Mouse (Mus musculus): ENCODE data around the gene Rnd3.

Gene Rnd3

GRCm38 (mm10) chr2:51128090-51128489 is 20.8 kb downstream of the Rnd3 start:
- DNase-seq (ENCODE audit: low read depth, low spot score) = no peak

- no peak for DNase-seq (ENCODE audit: low read depth, low spot score)
These were observed 38.6 kb downstream of the Rnd3 start for GRCm38 (mm10) chr2:51110271-51110670.

GRCm38 (mm10) chr2:51108631-51109030 is 40.3 kb downstream of the Rnd3 start:
- no peak for DNase-seq (ENCODE audit: low read depth, low spot score)

GRCm38 (mm10) chr2:51101187-51101586 is 47.7 kb downstream of the Rnd3 start:
- no peak for DNase-seq (ENCODE audit: low read depth, low spot score)

- DNase-seq (ENCODE audit: low read depth, low spot score) = no peak
These were observed 48.9 kb downstream of the Rnd3 start for GRCm38 (mm10) chr2:51099987-51100386.

GRCm38 (mm10) chr2:51099240-51099639 is 49.7 kb downstream of the Rnd3 start:
- DNase-seq (ENCODE audit: low read depth, low spot score) = no peak

GRCm38 (mm10) chr2:51090688-51091087 is 58.2 kb downstream of the Rnd3 start:
- DNase-seq (ENCODE audit: low read depth, low spot score) = no peak

- DNase-seq (ENCODE audit: low read depth, low spot score) = no peak
These were observed 58.9 kb downstream of the Rnd3 start for GRCm38 (mm10) chr2:51090049-51090448.

GRCm38 (mm10) chr2:51088843-51089573 is 59.9 kb downstream of the Rnd3 start:
- DNase-seq (ENCODE audit: low read depth, low spot score) = no peak

- no peak for DNase-seq (ENCODE audit: low read depth, low spot score)
These were observed 60.8 kb downstream of the Rnd3 start for GRCm38 (mm10) chr2:51088123-51088453.

GRCm38 (mm10) chr2:51087307-51088122 is 61.4 kb downstream of the Rnd3 start:
- DNase-seq (ENCODE audit: low read depth, low spot score) = peak; percentile 63

- peak; percentile 32 for DNase-seq (ENCODE audit: low read depth, low spot score)
These were observed 63.8 kb downstream of the Rnd3 start for GRCm38 (mm10) chr2:51085155-51085554.

GRCm38 (mm10) chr2:51082714-51083351 is 66.1 kb downstream of the Rnd3 start:
- DNase-seq (ENCODE audit: low read depth, low spot score) = peak; percentile 37
